Mouse (Mus musculus) effector memory CD4-positive, alpha-beta T cell, adult 5 months (primary cell): Measurements from ENCODE around the gene Armcx4. TPM values are rescaled to one million over a fixed set of nuclear protein-coding genes. Genes with fewer than 3 reads are reported as not detected.

Experiments used
- polyA plus RNA-seq: library from polyadenylated mRNA; unstranded; fragments of 100-300 nt; shearing (Covaris generic); gene quantifications from one replicate; pipeline ENCODE4 v1.2.1, GENCODE M21; 2017

Armcx4 gene
- polyA plus RNA-seq: 0.16 TPM

GRCm38 (mm10) chrX:134686267-134686666 is at the start of gene Armcx4:
Armcx4 (plus strand) TSS chrX:134686519.

GRCm38 (mm10) chrX:134717752-134718308 is 31.5 kb downstream of the Armcx4 start, which contains the start of gene Armcx1:
Armcx1 (plus strand) TSS chrX:134717963.

Other genes starting within 250 kb of the Armcx4 start
- gene Taf7l, start 210.0 kb upstream of the Armcx4 start, polyA plus RNA-seq: not detected
- gene Timm8a1, start 144.7 kb upstream of the Armcx4 start, polyA plus RNA-seq: 16.9 TPM
- gene Btk, start 102.9 kb upstream of the Armcx4 start, polyA plus RNA-seq: not detected
- 286 TPM for gene Rpl36a, start 100.9 kb upstream of the Armcx4 start, polyA plus RNA-seq
- gene Gla, start 85.4 kb upstream of the Armcx4 start, polyA plus RNA-seq: 30.9 TPM
- 172 TPM for gene Hnrnph2, start 85.3 kb upstream of the Armcx4 start, polyA plus RNA-seq
- not detected for gene Armcx1, start 31.4 kb downstream of the Armcx4 start, polyA plus RNA-seq
- gene Armcx6, start 64.9 kb downstream of the Armcx4 start, polyA plus RNA-seq: 0.62 TPM
- gene Armcx3, start 70.1 kb downstream of the Armcx4 start, polyA plus RNA-seq: 19.4 TPM
- 14.3 TPM for gene Armcx2, start 122.7 kb downstream of the Armcx4 start, polyA plus RNA-seq